Mouse (Mus musculus) megakaryocyte progenitor cell, adult 5-6 weeks (primary cell): ENCODE results near the gene Gpr161. TPM values are rescaled to one million over a fixed set of nuclear protein-coding genes. Genes with fewer than 3 reads are reported as not detected.

Source experiments
- total RNA-seq, 2 experiments: library from RNA; stranded (forward) in 1 of 2; stranded (reverse) in 1 of 2; fragments of 157-497, 149-512 nt in 1 of 2; fragments of 200-1000 nt in 1 of 2; gene quantifications; 2 replicates each; pipeline versions ENCODE4 v1.2.3 to v1.2.4; 2015 to 2017

Gpr161 gene
- total RNA-seq, 2 experiments from 2014 or later = 0.29 to 0.44 TPM

Other genes starting within 250 kb of the Gpr161 start
- not detected in 2 replicates for gene Tbx19, start 135.0 kb upstream of the Gpr161 start, total RNA-seq (2015)
- 0.12 TPM in 1 of 2 replicates, not detected in the other for gene Tbx19, start 135.0 kb upstream of the Gpr161 start, total RNA-seq (2017)
- gene Sft2d2, start 101.4 kb upstream of the Gpr161 start, total RNA-seq (2015) = 22.2 and 26.2 TPM in 2 replicates
- gene Sft2d2, start 101.4 kb upstream of the Gpr161 start, total RNA-seq (2017) = 24.7 and 25.7 TPM in 2 replicates
- 41.4 and 43.0 TPM in 2 replicates for gene Tiprl, start 58.8 kb upstream of the Gpr161 start, total RNA-seq (2015)
- gene Tiprl, start 58.8 kb upstream of the Gpr161 start, total RNA-seq (2017) = 56.5 and 72.8 TPM in 2 replicates
- gene Dcaf6, start 164.7 kb downstream of the Gpr161 start, total RNA-seq (2015) = 8.5 and 12.9 TPM in 2 replicates
- gene Dcaf6, start 164.7 kb downstream of the Gpr161 start, total RNA-seq (2017) = 8.9 and 11.1 TPM in 2 replicates
- gene Mpc2, start 164.8 kb downstream of the Gpr161 start, total RNA-seq (2015) = 120 and 125 TPM in 2 replicates
- gene Mpc2, start 164.8 kb downstream of the Gpr161 start, total RNA-seq (2017) = 78.8 and 95.0 TPM in 2 replicates
- not detected in 2 replicates for gene Adcy10, start 189.4 kb downstream of the Gpr161 start, total RNA-seq (2015)
- gene Adcy10, start 189.4 kb downstream of the Gpr161 start, total RNA-seq (2017) = 0.08 TPM in 1 of 2 replicates, not detected in the other